Mouse (Mus musculus): ENCODE measurements around the gene Nqo1. TPM values are rescaled to one million over a fixed set of nuclear protein-coding genes. Genes with fewer than 3 reads are reported as not detected.

The Nqo1 gene
- total and polyA plus RNA-seq, 3 experiments: 0.94 to 23.8 (median 1.9) TPM

- no peak for DNase-seq (ENCODE audit: extremely low read depth)
- dilution Hi-C loops (cut with MboI; ENCODE audit: extremely low pct_ligation_motif_present, extremely low pct_unique_long_range_greater_than_20kb, low sequenced_read_pairs): no loop called here
- Histone ChIP-seq H3K9me3 (replicated peaks; ENCODE audit: low read length) (peaks cover 3% of the 10 kb centered on the region), H3K4me3 (replicated peaks in 1 of 3; ENCODE audit: low read depth in 2 of 3, low read length in 2 of 3, poor library complexity in 1 of 3) (peak overlapping the region in 2 of 3 experiments; percentile 40 to 86), H3K27ac (ENCODE audit: insufficient read depth, low read depth) (no peak overlapping the region), H3K4me2 (ENCODE audit: insufficient read depth, low read depth, poor library complexity, severe bottlenecking) (peak overlapping the region; percentile 55), H3K4me1 (ENCODE audit: control insufficient read depth in 1 of 2, insufficient read depth in 2 of 2) (peaks cover 8 to 33% of the 10 kb centered on the region in 2 experiments), H3K36me3 (replicated peaks in 1 of 2; ENCODE audit: control insufficient read depth in 1 of 2, insufficient read depth in 1 of 2, low read length in 1 of 2) (peaks cover 26 to 31% of the 10 kb centered on the region in 2 experiments), H3K79me2 (replicated peaks; ENCODE audit: control insufficient read depth, extremely low read depth, insufficient read depth, poor library complexity, severe bottlenecking) (peaks cover 41% of the 10 kb centered on the region), H3K27me3 (replicated peaks) (peaks cover 6% of the 10 kb centered on the region), H3K9ac (ENCODE audit: insufficient read depth, low read depth) (no peak overlapping the region; the same call in 1 of the 2 replicates)
- TF ChIP-seq TCF12 (IDR thresholded peaks at IDR 0.05; ENCODE audit: low read depth, low read length) (no peak), USF1 (IDR thresholded peaks at IDR 0.05; ENCODE audit: low read depth, low read length) (no peak), CTCF (conservative IDR thresholded peaks at IDR 0.05 in 1 of 2, IDR thresholded peaks at IDR 0.05 in 1 of 2; ENCODE audit: low read depth in 2 of 2, low read length in 2 of 2) (no peak), POLR2AphosphoS2 (IDR thresholded peaks at IDR 0.05; ENCODE audit: low read depth, low read length) (no peak), EP300 (IDR thresholded peaks at IDR 0.05; ENCODE audit: low read length) (no peak)
- in situ Hi-C loops (cut with MboI; ENCODE audit: low pct_ligation_motif_present, low pct_unique_long_range_greater_than_20kb, low sequenced_read_pairs): no loop called here
These were observed 22.2 kb upstream of the Nqo1 start for GRCm38 (mm10) chr8:107425230-107425597.

GRCm38 (mm10) chr8:107424597-107425229 is 21.7 kb upstream of the Nqo1 start, which contains the start of gene Nob1:
Gene Nob1 (minus strand): TSS chr8:107425051.
- dilution Hi-C loops (cut with MboI; ENCODE audit: extremely low pct_ligation_motif_present, extremely low pct_unique_long_range_greater_than_20kb, low sequenced_read_pairs): no loop called here
- H3K9me3 ChIP-seq (replicated peaks; ENCODE audit: low read length): no peaks in the 10 kb centered on the region
- H3K4me1 ChIP-seq (ENCODE audit: control insufficient read depth in 1 of 2, insufficient read depth in 2 of 2): peaks cover 8 to 37% of the 10 kb centered on the region in 2 experiments
- H3K27me3 ChIP-seq (replicated peaks): peaks cover 2% of the 10 kb centered on the region
- H3K79me2 ChIP-seq (replicated peaks; ENCODE audit: control insufficient read depth, extremely low read depth, insufficient read depth, poor library complexity, severe bottlenecking): peaks cover 42% of the 10 kb centered on the region
- TF ChIP-seq ELF1 (IDR thresholded peaks at IDR 0.05; ENCODE audit: low read depth, low read length): peak; percentile 45
- no peak for TF ChIP-seq PAX5 (IDR thresholded peaks at IDR 0.05; ENCODE audit: low read length)
- peak; percentile 84 for TF ChIP-seq TCF12 (IDR thresholded peaks at IDR 0.05; ENCODE audit: low read depth, low read length)
- no peak for TF ChIP-seq UBTF (IDR thresholded peaks at IDR 0.05; ENCODE audit: low read depth, low read length)
- TF ChIP-seq POLR2AphosphoS2 (IDR thresholded peaks at IDR 0.05; ENCODE audit: low read depth, low read length): 0 out of 2 replicates have a peak, but pooled peaks have one; percentile 58
- peak; percentile 92 for TF ChIP-seq MXI1 (IDR thresholded peaks at IDR 0.05; ENCODE audit: low read depth, low read length)
- peak; percentile 94 for TF ChIP-seq NRF1 (IDR thresholded peaks at IDR 0.05; ENCODE audit: low read depth, low read length)
- no peak for TF ChIP-seq BHLHE40 (IDR thresholded peaks at IDR 0.05; ENCODE audit: low read depth, low read length)
- peak; percentile 93 for TF ChIP-seq NELFE (IDR thresholded peaks at IDR 0.05; ENCODE audit: low read depth, low read length)
- TF ChIP-seq POLR2A (IDR thresholded peaks at IDR 0.05; ENCODE audit: low read depth, low read length): peak; percentile 98
- TF ChIP-seq SMC3 (IDR thresholded peaks at IDR 0.05; ENCODE audit: low read depth, low read length): peak; percentile 59
- TF ChIP-seq SIN3A (IDR thresholded peaks at IDR 0.05; ENCODE audit: low read length): peak; percentile 41
- TF ChIP-seq HCFC1 (IDR thresholded peaks at IDR 0.05; ENCODE audit: low read depth, low read length): peak; percentile 70
- TF ChIP-seq CHD2 (IDR thresholded peaks at IDR 0.05; ENCODE audit: low read length): no peak
- TF ChIP-seq CHD1 (IDR thresholded peaks at IDR 0.05; ENCODE audit: low read depth, low read length): no peak
- peak; percentile 68 for TF ChIP-seq RAD21 (IDR thresholded peaks at IDR 0.05; ENCODE audit: low read depth, low read length)
- peak; percentile 39 to 94; a peak in 3 of 4 replicates for TF ChIP-seq CTCF (conservative IDR thresholded peaks at IDR 0.05 in 1 of 2, IDR thresholded peaks at IDR 0.05 in 1 of 2; ENCODE audit: low read depth in 2 of 2, low read length in 2 of 2)
- peak; percentile 95 for TF ChIP-seq MAX (IDR thresholded peaks at IDR 0.05; ENCODE audit: low read length)
- peak; percentile 94 for TF ChIP-seq MYC (IDR thresholded peaks at IDR 0.05; ENCODE audit: low read depth, low read length)
- TF ChIP-seq TBP (conservative IDR thresholded peaks at IDR 0.05; ENCODE audit: low read depth, low read length): peak; percentile 71; the same call in 1 of the 2 replicates
- TF ChIP-seq MAZ (IDR thresholded peaks at IDR 0.05; ENCODE audit: low read depth, low read length): 0 out of 2 replicates have a peak, but pooled peaks have one; percentile 34
- peaks cover 30 to 36% of the 10 kb centered on the region in 2 experiments for H3K36me3 ChIP-seq (replicated peaks in 1 of 2; ENCODE audit: control insufficient read depth in 1 of 2, insufficient read depth in 1 of 2, low read length in 1 of 2)
- no peak within 1 kb of the TSS for H3K27ac ChIP-seq (ENCODE audit: insufficient read depth, low read depth)
- DNase-seq (ENCODE audit: extremely low read depth): peak; percentile 97
- peak within 1 kb of the TSS; percentile 85 for H3K9ac ChIP-seq (ENCODE audit: insufficient read depth, low read depth)
- H3K4me3 ChIP-seq (replicated peaks in 1 of 3; ENCODE audit: low read depth in 2 of 3, low read length in 2 of 3, poor library complexity in 1 of 3): peak within 1 kb of the TSS; percentile 86 to 97 (median 86)
- H3K4me2 ChIP-seq (ENCODE audit: insufficient read depth, low read depth, poor library complexity, severe bottlenecking): peak within 1 kb of the TSS; percentile 95
- in situ Hi-C loops (cut with MboI; ENCODE audit: low pct_ligation_motif_present, low pct_unique_long_range_greater_than_20kb, low sequenced_read_pairs): no loop called here

Data from CH12.LX (cell line).